Mouse (Mus musculus) ES-E14 (cell line): ENCODE measurements around the gene Itih3. TPM values are rescaled to one million over a fixed set of nuclear protein-coding genes. Genes with fewer than 3 reads are reported as not detected.

ENCODE experiments used
- DNase-seq: peaks from one replicate; pipeline ENCODE4 v3.0.0-alpha.2; 2013; ENCODE audit warnings: low read depth, low spot score
- H3K27ac ChIP-seq: 2 replicates; pipeline ENCODE4 v1.5.1; 2012; ENCODE audit warnings: low read depth, mild to moderate bottlenecking, low read length, moderate library complexity, mixed read lengths; ENCODE audit not compliant: poor library complexity, insufficient read depth, severe bottlenecking
- H3K36me3 ChIP-seq: 2 replicates; pipeline ENCODE4 v1.6.1; 2012; ENCODE audit warnings: mild to moderate bottlenecking, low read length, moderate library complexity, mixed read lengths; ENCODE audit not compliant: control insufficient read depth, poor library complexity, insufficient read depth, severe bottlenecking
- H3K4me1 ChIP-seq, 2 experiments: fragments of 150-350 bp in 1 of 2; sonication (generic) in 1 of 2; 2 replicates each; pipeline ENCODE4 v1.6.1; 2012; ENCODE audit warnings: low read length in 2 of 2, mild to moderate bottlenecking in 1 of 2, mixed read lengths in 1 of 2; ENCODE audit not compliant: control insufficient read depth in 2 of 2, insufficient read depth in 2 of 2, poor library complexity in 1 of 2
- H3K4me3 ChIP-seq, 2 experiments: fragments of 150-350 bp in 1 of 2; sonication (generic) in 1 of 2; 2 replicates each; pipeline ENCODE4 v1.5.1; 2012; ENCODE audit warnings: low read length in 2 of 2, low read depth in 1 of 2, mild to moderate bottlenecking in 1 of 2, mixed read lengths in 1 of 2; ENCODE audit not compliant: insufficient read depth in 1 of 2, poor library complexity in 1 of 2, severe bottlenecking in 1 of 2
- H3K9ac ChIP-seq: 2 replicates; pipeline ENCODE4 v1.6.1; 2012; ENCODE audit warnings: low read depth, mild to moderate bottlenecking, low read length, mixed read lengths; ENCODE audit not compliant: poor library complexity, insufficient read depth, severe bottlenecking
- H3K9me3 ChIP-seq: fragments of 150-350 bp; sonication (generic); 2 replicates; pipeline ENCODE4 v1.6.1; 2012; ENCODE audit warnings: low read depth, mild to moderate bottlenecking, low read length; ENCODE audit not compliant: control insufficient read depth, insufficient read depth
- CHD2 ChIP-seq: IDR thresholded peaks from 2 replicates; pipeline ENCODE4 v1.6.1; 2014; ENCODE audit warnings: mild to moderate bottlenecking, low read depth, low read length, inconsistent platforms
- HCFC1 ChIP-seq: IDR thresholded peaks from 2 replicates; pipeline ENCODE4 v1.6.1; 2012; ENCODE audit warnings: low read length, inconsistent platforms, borderline replicate concordance; ENCODE audit not compliant: insufficient read depth
- MAFK ChIP-seq: IDR thresholded peaks from 2 replicates; pipeline ENCODE4 v1.6.1; 2014; ENCODE audit warnings: mild to moderate bottlenecking, low read depth, low read length, inconsistent platforms; ENCODE audit not compliant: insufficient read depth
- ZC3H11A ChIP-seq: IDR thresholded peaks from 2 replicates; pipeline ENCODE4 v1.6.1; 2012; ENCODE audit warnings: low read depth, mild to moderate bottlenecking, inconsistent platforms, low read length, borderline replicate concordance
- ZNF384 ChIP-seq: IDR thresholded peaks from 2 replicates; pipeline ENCODE4 v1.6.1; 2012; ENCODE audit warnings: low read depth, low read length, inconsistent platforms
- in situ Hi-C, 2 experiments: fragments of 600-800 bp; cut with MboI; formaldehyde crosslinking; loops; one replicate each; pipeline ENCODE4 v1.15.1; 2025; ENCODE audit warnings: low sequenced_read_pairs in 2 of 2, inconsistent platforms in 1 of 2; ENCODE audit not compliant: unreplicated experiment in 2 of 2
- total RNA-seq: library from RNA; depleted of rRNA; stranded (reverse); fragments of 300-350 nt; gene quantifications from 2 replicates; pipeline ENCODE4 v1.2.3, GENCODE M21; 2012; rRNA removed

The Itih3 gene
- 0.16 and 0.40 TPM in 2 replicates for total RNA-seq

GRCm38 (mm10) chr14:30923375-30924105 is at the start of gene Itih3:
Itih3 (minus strand) TSS chr14:30923760.
- no peak for TF ChIP-seq ZNF384
- Histone ChIP-seq H3K4me3 (no peak within 1 kb of the TSS), H3K36me3 (no peaks in the 10 kb centered on the region), H3K27ac (no peak within 1 kb of the TSS), H3K9ac (no peak within 1 kb of the TSS), H3K4me1 (no peaks in the 10 kb centered on the region), H3K9me3 (no peaks in the 10 kb centered on the region)
- DNase-seq = no peak
- in situ Hi-C loops = no loop called here

- Histone ChIP-seq H3K4me1 (no peaks in the 10 kb centered on the region), H3K9ac (no peak overlapping the region), H3K4me3 (no peak overlapping the region), H3K9me3 (no peaks in the 10 kb centered on the region), H3K27ac (no peak overlapping the region), H3K36me3 (peaks cover 2% of the 10 kb centered on the region; the same call in 1 of the 2 replicates)
- in situ Hi-C loops = no loop called here
- no peak for TF ChIP-seq ZNF384
- no peak for TF ChIP-seq ZC3H11A
- TF ChIP-seq MAFK = no peak
- no peak for TF ChIP-seq HCFC1
- TF ChIP-seq CHD2 = no peak
- DNase-seq = no peak
These were observed 36.8 kb upstream of the Itih3 start for GRCm38 (mm10) chr14:30960366-30960765.

- Histone ChIP-seq H3K4me1 (no peaks in the 10 kb centered on the region), H3K9me3 (no peaks in the 10 kb centered on the region), H3K4me3 (no peak overlapping the region), H3K27ac (no peak overlapping the region), H3K9ac (no peak overlapping the region), H3K36me3 (peaks cover 2% of the 10 kb centered on the region; the same call in 1 of the 2 replicates)
- no peak for DNase-seq
- in situ Hi-C loops = no loop called here
- TF ChIP-seq ZNF384 (no peak), HCFC1 (no peak), MAFK (no peak), CHD2 (no peak), ZC3H11A (no peak)
These were observed 35.5 kb upstream of the Itih3 start for GRCm38 (mm10) chr14:30959031-30959430.

GRCm38 (mm10) chr14:30958517-30958916 is 35.0 kb upstream of the Itih3 start:
- no peaks in the 10 kb centered on the region for H3K4me1 ChIP-seq
- no peak overlapping the region for H3K4me3 ChIP-seq
- no peak for DNase-seq
- TF ChIP-seq MAFK (no peak), HCFC1 (no peak), CHD2 (no peak), ZC3H11A (no peak)
- in situ Hi-C loops = no loop called here
- H3K27ac ChIP-seq = no peak overlapping the region
- H3K9ac ChIP-seq = no peak overlapping the region
- no peaks in the 10 kb centered on the region for H3K9me3 ChIP-seq
- H3K36me3 ChIP-seq = peaks cover 2% of the 10 kb centered on the region; the same call in 1 of the 2 replicates
